Comparison of ENCODE assay signal across 21 mouse cellular contexts in the genomic region with DNA sequence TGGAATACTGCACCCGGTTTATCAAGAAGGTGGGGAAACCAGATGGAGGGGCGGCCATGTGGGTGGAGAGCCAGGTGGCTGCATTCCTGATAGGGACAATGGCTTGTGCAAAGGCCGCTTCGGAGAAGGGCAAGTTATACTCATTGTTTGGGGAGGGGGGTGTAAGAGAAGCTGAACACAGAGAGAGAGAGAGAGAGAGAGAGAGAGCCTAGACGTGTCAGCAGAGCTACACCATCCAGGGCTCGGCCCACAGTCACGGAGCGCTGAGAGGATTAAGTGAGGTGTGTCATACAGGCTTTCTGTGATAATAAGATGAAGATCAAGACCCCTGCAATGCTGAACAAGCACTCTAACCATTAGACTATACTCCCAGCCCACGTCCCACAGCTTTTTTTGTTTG. TPM values are rescaled to one million over a fixed set of nuclear protein-coding genes. Genes with fewer than 3 reads are reported as not detected.
A peak's percentile ranks its signal among the peaks of the same experiment; 100 is the strongest.
DNase-seq lines count a peak whose midpoint lies in the region; ATAC-seq and TF ChIP-seq lines count a peak whose summit lies in the region.
"Had no signal": no experiment of that assay in that cellular context is flagged by ENCODE, and none has a peak within 500 bp of the region (broad histone marks: within the 10 kb centered on the region; RNA-seq: fewer than 3 reads in every experiment).

No protein-coding gene starts in this region.

- no peak for DNase-seq in heart, adult 2 months
- DNase-seq in heart, adult 18-20 months = no peak
- peak; percentile 41 for DNase-seq in lung, embryonic 14.5 days
- DNase-seq in lung, postnatal 14 days = no peak
- no peak for DNase-seq in layer of hippocampus, postnatal 10 days (ENCODE audit: low spot score in 2 of 2)
- DNase-seq in spleen, postnatal 10 days (ENCODE audit: low spot score in 2 of 2) = no peak
- DNase-seq: adrenal gland, postnatal 25 days; cerebellum, adult 9-11 months; kidney, adult 9 months; kidney, postnatal 36 days; liver, embryonic 13.5 days; lung, postnatal 10 days; midbrain, embryonic 14.5 days; right cerebral cortex, postnatal 14 days had no signal

- H3K27me3 ChIP-seq in heart, adult 2 months (ENCODE audit: control insufficient read depth, insufficient read depth, low read length) = no peaks in the 10 kb centered on the region
- no peaks in the 10 kb centered on the region for H3K27me3 ChIP-seq in lung, embryonic 14.5 days (ENCODE audit: insufficient read depth, low read length)
- H3K27me3 ChIP-seq in stomach, embryonic 16.5 days (ENCODE audit: control insufficient read depth, insufficient read depth, low read length) = no peaks in the 10 kb centered on the region
- H3K27me3 ChIP-seq: forebrain, embryonic 12.5 days; heart, embryonic 12.5 days; hindbrain, embryonic 15.5 days; limb, embryonic 13.5 days; liver, embryonic 13.5 days; neural tube, embryonic 12.5 days had no signal

- H3K27ac ChIP-seq in heart, adult 2 months = peak overlapping the region; percentile 70
- H3K27ac ChIP-seq in lung, embryonic 14.5 days (ENCODE audit: low read depth) = peak overlapping the region; percentile 65; the same call in 1 of the 2 replicates
- peak overlapping the region; percentile 88 for H3K27ac ChIP-seq in brown adipose tissue, adult 24 weeks (replicated peaks; ENCODE audit: low read depth, low read length)
- peak overlapping the region; percentile 79; the same call in 1 of the 2 replicates for H3K27ac ChIP-seq in stomach, embryonic 16.5 days (ENCODE audit: low read length)
- H3K27ac ChIP-seq: forebrain, embryonic 12.5 days; hindbrain, embryonic 15.5 days; limb, embryonic 13.5 days; liver, embryonic 13.5 days; neural tube, embryonic 12.5 days had no signal

- no peak overlapping the region for H3K4me2 ChIP-seq in lung, embryonic 14.5 days
- no peak overlapping the region for H3K4me2 ChIP-seq in stomach, embryonic 16.5 days (ENCODE audit: low read depth, low read length)
- H3K4me2 ChIP-seq: forebrain, embryonic 12.5 days; heart, embryonic 12.5 days; hindbrain, embryonic 15.5 days; limb, embryonic 13.5 days; liver, embryonic 13.5 days; neural tube, embryonic 12.5 days had no signal

- H3K9ac ChIP-seq in heart, adult 2 months (ENCODE audit: low read depth, low read length) = no peak overlapping the region
- no peak overlapping the region for H3K9ac ChIP-seq in lung, embryonic 14.5 days
- no peak overlapping the region for H3K9ac ChIP-seq in stomach, embryonic 16.5 days (ENCODE audit: low read length)
- H3K9ac ChIP-seq: forebrain, embryonic 12.5 days; heart, embryonic 12.5 days; hindbrain, embryonic 15.5 days; limb, embryonic 13.5 days; liver, embryonic 13.5 days; neural tube, embryonic 12.5 days had no signal

- H3K79me2 ChIP-seq in heart, adult 2 months (replicated peaks; ENCODE audit: control insufficient read depth, insufficient read depth, low read length) = no peaks in the 10 kb centered on the region

- TF ChIP-seq POLR2A in heart, adult 2 months (IDR thresholded peaks at IDR 0.05; ENCODE audit: insufficient read depth, low read depth, low read length) = no peak

- peak; percentile 35 for ATAC-seq in lung, embryonic 14.5 days (ENCODE audit: insufficient read depth)
- ATAC-seq in stomach, embryonic 16.5 days (ENCODE audit: insufficient read depth, low FRiP score) = 0 out of 2 replicates have a peak, but pooled peaks have one; percentile 39

- H3K9me3 ChIP-seq in lung, embryonic 14.5 days (ENCODE audit: low read depth, low read length) = no peaks in the 10 kb centered on the region
- peaks cover 3% of the 10 kb centered on the region for H3K9me3 ChIP-seq in stomach, embryonic 16.5 days (replicated peaks; ENCODE audit: control insufficient read depth, low read length)
- H3K9me3 ChIP-seq: forebrain, embryonic 12.5 days; hindbrain, embryonic 15.5 days; liver, embryonic 13.5 days had no signal

- intact Hi-C loops in heart, adult 2 months (cut with DNase I) = no loop called here

- WGBS in heart, adult 2 months = 68% methylated on average over 9 of the region's 9 CpGs
- 46% methylated on average over 9 of the region's 9 CpGs for WGBS in lung, embryonic 14.5 days
- 52% methylated on average over 9 of the region's 9 CpGs for WGBS in stomach, embryonic 16.5 days

- H3K4me3 ChIP-seq in heart, adult 2 months = no peak overlapping the region
- H3K4me3 ChIP-seq in lung, embryonic 14.5 days (ENCODE audit: low read depth, low read length) = no peak overlapping the region
- H3K4me3 ChIP-seq in brown adipose tissue, adult 24 weeks (ENCODE audit: insufficient read depth, low read depth, low read length) = no peak overlapping the region
- H3K4me3 ChIP-seq in stomach, embryonic 16.5 days (replicated peaks; ENCODE audit: low read length) = no peak overlapping the region
- H3K4me3 ChIP-seq: forebrain, embryonic 12.5 days; heart, embryonic 12.5 days; hindbrain, embryonic 15.5 days; limb, embryonic 13.5 days; liver, embryonic 13.5 days; neural tube, embryonic 12.5 days had no signal

- TF ChIP-seq CTCF in heart, adult 2 months (IDR thresholded peaks at IDR 0.05) = no peak
- no peak for TF ChIP-seq CTCF in lung, embryonic 14.5 days (IDR thresholded peaks at IDR 0.05; ENCODE audit: low read depth)

- no peak for TF ChIP-seq EP300 in heart, adult 2 months (IDR thresholded peaks at IDR 0.05; ENCODE audit: insufficient read depth, low read depth, low read length)

- no peaks in the 10 kb centered on the region for H3K36me3 ChIP-seq in heart, adult 2 months (ENCODE audit: control insufficient read depth, insufficient read depth, low read length)
- no peaks in the 10 kb centered on the region for H3K36me3 ChIP-seq in lung, embryonic 14.5 days (ENCODE audit: insufficient read depth)
- H3K36me3 ChIP-seq in stomach, embryonic 16.5 days (ENCODE audit: control insufficient read depth, insufficient read depth, low read length) = no peaks in the 10 kb centered on the region
- H3K36me3 ChIP-seq: forebrain, embryonic 12.5 days; heart, embryonic 12.5 days; hindbrain, embryonic 15.5 days; limb, embryonic 13.5 days; liver, embryonic 13.5 days; neural tube, embryonic 12.5 days had no signal

- H3K4me1 ChIP-seq in heart, adult 2 months (ENCODE audit: control insufficient read depth, insufficient read depth, low read length) = peaks cover 18% of the 10 kb centered on the region
- H3K4me1 ChIP-seq in lung, embryonic 14.5 days (ENCODE audit: insufficient read depth) = peaks cover 6% of the 10 kb centered on the region; the same call in 1 of the 2 replicates
- peaks cover 29% of the 10 kb centered on the region; the same call in 1 of the 2 replicates for H3K4me1 ChIP-seq in brown adipose tissue, adult 24 weeks (ENCODE audit: control insufficient read depth, insufficient read depth, insufficient read length, low read length)
- peaks cover 30% of the 10 kb centered on the region for H3K4me1 ChIP-seq in stomach, embryonic 16.5 days (ENCODE audit: control insufficient read depth, insufficient read depth, low read length)
- H3K4me1 ChIP-seq: forebrain, embryonic 12.5 days; hindbrain, embryonic 15.5 days had no signal

RNA-seq across cellular contexts. Expression of a gene that starts 27.2 kb away (rescaled TPM):
- total RNA-seq in heart, adult 2 months (2021) = 1 to 10 TPM; 7.0 to 7.1 TPM
- polyA plus RNA-seq in heart, adult 2 months (2012; rRNA removed) = 9.2 and 10.6 TPM in 2 replicates
- total RNA-seq in heart, adult 18-20 months (2021) = 1 to 10 TPM; 4.9 to 5.9 TPM
- polyA plus RNA-seq in lung, embryonic 14.5 days (2014; fragmentation: Nextera tagmentation; extraction: Ambion mirVana) = 18.4 and 19.9 TPM in 2 replicates
- 6.3 and 15.4 TPM in 2 replicates for polyA plus RNA-seq in brown adipose tissue, adult 24 weeks (2012; ENCODE audit: insufficient read depth, insufficient read length, missing spikeins)
- 11.4 and 12.8 TPM in 2 replicates for polyA plus RNA-seq in stomach, embryonic 16.5 days (2015; fragmentation: Nextera tagmentation; extraction: Ambion mirVana)
- 10 to 100 TPM; 34.8 to 38.0 TPM for total RNA-seq in layer of hippocampus, postnatal 10 days (2021)

RNA-seq across cellular contexts. Expression of a gene that starts 56.7 kb away (rescaled TPM):
- total RNA-seq in heart, adult 2 months (2021) = 10 to 100 TPM in 1 of 2 experiments, 1 to 10 TPM in 1; 8.5 to 10.1 TPM
- polyA plus RNA-seq in heart, adult 2 months (2012; rRNA removed) = 5.7 and 7.3 TPM in 2 replicates
- 10 to 100 TPM in 1 of 2 experiments, 1 to 10 TPM in 1; 8.4 to 11.5 TPM for total RNA-seq in heart, adult 18-20 months (2021)
- polyA plus RNA-seq in lung, embryonic 14.5 days (2014; fragmentation: Nextera tagmentation; extraction: Ambion mirVana) = 16.3 and 19.5 TPM in 2 replicates
- 9.2 and 11.0 TPM in 2 replicates for polyA plus RNA-seq in brown adipose tissue, adult 24 weeks (2012; ENCODE audit: insufficient read depth, insufficient read length, missing spikeins)
- polyA plus RNA-seq in stomach, embryonic 16.5 days (2015; fragmentation: Nextera tagmentation; extraction: Ambion mirVana) = 15.4 and 16.9 TPM in 2 replicates
- 10 to 100 TPM; 46.0 to 48.9 TPM for total RNA-seq in layer of hippocampus, postnatal 10 days (2021)

RNA-seq across cellular contexts. Expression of a gene that starts 57.6 kb away (rescaled TPM):
- total RNA-seq in heart, adult 2 months (2021) = 1 to 10 TPM; 2.8 to 3.4 TPM
- 3.7 and 4.6 TPM in 2 replicates for polyA plus RNA-seq in heart, adult 2 months (2012; rRNA removed)
- 1 to 10 TPM; 3.0 to 3.1 TPM for total RNA-seq in heart, adult 18-20 months (2021)
- 5.7 and 6.5 TPM in 2 replicates for polyA plus RNA-seq in lung, embryonic 14.5 days (2014; fragmentation: Nextera tagmentation; extraction: Ambion mirVana)
- 1.8 and 2.1 TPM in 2 replicates for polyA plus RNA-seq in brown adipose tissue, adult 24 weeks (2012; ENCODE audit: insufficient read depth, insufficient read length, missing spikeins)
- polyA plus RNA-seq in stomach, embryonic 16.5 days (2015; fragmentation: Nextera tagmentation; extraction: Ambion mirVana) = 5.1 and 5.7 TPM in 2 replicates
- total RNA-seq in layer of hippocampus, postnatal 10 days (2021) = 1 to 10 TPM; 3.4 TPM
